Mouse (Mus musculus) naive thymus-derived CD4-positive, alpha-beta T cell, adult 2 months (primary cell): ENCODE measurements at regions not wholly inside any gene's neighbourhood (a gene's known extent, or its start where the extent isn't known, plus 50 kb on each side); places are given as distances from the start of the nearest gene placed in this dataset.

Experiments
- DNase-seq: peaks from one replicate; pipeline ENCODE4 v3.0.0-alpha.2; 2011; ENCODE audit warnings: low read depth

DNA sequence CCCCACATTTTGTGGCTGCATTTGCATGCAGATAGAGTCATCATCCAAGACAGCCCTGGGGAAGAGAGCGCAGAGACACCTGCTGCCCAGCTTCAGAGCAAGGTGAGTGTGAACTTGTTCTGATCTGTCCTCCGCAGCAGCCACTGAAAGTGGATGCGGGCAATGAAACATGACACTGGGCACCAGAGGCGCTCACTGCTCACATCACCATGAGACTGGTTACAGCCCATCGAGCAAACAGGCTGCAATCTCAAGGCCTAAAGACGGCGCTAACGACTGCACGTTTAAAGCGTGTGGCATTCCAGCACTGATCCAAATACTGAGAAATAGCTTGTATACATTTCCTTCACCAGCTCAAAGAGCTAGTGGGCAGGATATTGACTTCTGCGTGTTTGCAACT is 65.8 kb downstream of the Barhl2 start:
- no peak for DNase-seq

DNA sequence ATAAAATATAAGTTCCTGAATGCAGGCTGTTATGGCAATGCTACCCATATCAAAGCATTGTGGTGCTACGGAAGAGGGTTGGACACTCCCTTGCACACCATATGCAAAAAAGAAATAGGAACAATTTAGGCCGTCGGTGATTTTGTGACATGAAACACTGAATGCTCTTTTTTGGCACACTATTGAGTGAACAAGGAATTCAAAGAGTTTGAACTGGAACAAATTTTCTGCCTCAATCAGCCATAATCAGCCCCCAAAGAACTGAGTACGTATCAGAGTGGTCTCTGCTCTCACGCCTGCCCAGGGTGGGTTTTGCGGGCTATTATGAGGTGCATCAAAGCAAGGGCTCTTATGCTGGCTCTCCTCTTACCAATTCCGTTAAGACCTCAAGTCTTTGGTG is 71.3 kb downstream of the Barhl2 start:
- no peak for DNase-seq

DNA sequence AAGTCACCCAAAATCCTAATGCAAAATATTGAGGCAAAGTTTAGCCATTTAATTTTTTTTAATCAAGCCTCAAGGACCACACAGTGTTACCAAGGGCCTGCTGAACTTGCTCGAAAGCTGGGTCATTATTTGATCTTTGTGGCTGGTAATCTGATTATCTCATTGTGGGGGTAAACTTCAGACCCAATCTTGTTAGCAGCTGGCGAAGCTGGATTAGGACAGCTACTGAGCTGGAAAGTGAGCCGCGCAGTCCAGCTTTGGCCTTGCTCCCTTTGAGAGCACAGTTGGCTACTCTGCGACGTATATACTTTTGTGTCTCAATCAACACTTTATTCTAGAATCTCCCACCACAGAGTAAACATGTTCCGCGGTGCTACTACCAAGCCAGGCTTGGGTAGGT is 72.1 kb downstream of the Barhl2 start:
- no peak for DNase-seq

DNA sequence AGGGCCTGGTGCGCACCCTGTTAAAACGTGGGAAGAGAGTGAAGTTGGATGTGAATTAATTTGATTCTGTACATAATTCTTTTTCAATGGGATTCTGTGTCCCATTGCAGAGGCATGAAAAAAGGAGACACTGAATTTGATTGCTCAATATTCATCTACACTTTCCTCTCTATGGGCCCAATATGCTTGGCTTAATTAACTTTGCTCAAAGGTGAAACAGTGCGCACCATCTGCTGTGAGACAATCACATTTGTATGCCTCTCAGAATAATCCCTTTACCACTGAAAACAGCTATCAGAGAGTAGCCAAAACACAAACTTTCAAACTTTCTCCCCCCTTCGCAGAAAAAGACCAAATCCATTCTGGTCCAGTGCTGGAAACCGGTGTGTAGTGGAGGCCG is 72.7 kb downstream of the Barhl2 start:
- DNase-seq, result no peak

DNA sequence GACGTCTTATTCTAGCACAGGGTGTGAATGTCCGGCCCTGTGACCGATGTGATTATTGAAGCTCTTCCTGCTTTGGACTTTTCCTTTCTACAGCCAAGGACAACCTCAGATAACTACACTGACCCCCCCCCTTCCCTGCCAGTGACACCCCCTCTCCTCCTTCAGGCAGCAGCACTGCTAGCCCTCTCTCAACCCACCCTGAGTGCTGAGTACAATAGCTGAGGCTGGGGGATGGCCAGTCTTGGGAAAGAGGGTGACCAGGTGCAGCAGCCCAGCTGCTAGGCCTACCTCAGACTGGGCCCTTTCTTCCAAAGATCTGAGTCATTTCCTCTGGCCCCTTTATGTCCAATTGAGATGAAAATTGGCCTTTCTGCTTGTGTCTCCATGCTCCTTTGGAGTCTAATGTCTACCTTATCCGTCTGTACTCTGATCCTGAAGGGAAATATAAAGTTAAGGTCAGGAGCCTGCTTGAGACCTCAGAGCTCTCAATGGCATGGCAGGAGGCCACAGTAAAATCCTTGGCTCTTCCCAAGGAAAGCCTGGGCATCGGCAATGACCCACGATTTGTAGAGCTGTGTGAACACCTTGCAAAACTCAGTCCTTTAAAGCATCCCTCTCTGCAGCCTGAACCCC is 73.7 kb downstream of the Barhl2 start:
- DNase-seq, result no peak

DNA sequence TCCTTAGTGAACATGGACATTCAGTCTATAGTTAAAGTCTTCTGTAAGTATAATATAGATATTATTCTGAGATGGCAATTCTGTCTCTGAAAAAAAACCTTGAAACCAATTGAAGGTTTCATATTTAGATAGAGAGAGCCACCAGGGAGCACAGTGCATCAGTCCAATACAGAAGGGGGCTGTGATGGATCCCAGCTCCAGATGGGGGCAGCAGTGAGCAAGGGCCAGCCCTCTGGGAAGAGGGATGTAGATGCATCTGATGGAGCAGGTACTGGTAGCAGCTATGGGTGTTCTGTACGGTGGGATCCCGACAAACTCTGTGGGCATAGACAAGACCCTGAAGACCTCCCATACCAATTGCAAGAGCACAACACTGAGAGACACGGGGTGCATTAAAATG is 76.0 kb downstream of the Barhl2 start:
- DNase-seq, result peak; percentile 1

DNA sequence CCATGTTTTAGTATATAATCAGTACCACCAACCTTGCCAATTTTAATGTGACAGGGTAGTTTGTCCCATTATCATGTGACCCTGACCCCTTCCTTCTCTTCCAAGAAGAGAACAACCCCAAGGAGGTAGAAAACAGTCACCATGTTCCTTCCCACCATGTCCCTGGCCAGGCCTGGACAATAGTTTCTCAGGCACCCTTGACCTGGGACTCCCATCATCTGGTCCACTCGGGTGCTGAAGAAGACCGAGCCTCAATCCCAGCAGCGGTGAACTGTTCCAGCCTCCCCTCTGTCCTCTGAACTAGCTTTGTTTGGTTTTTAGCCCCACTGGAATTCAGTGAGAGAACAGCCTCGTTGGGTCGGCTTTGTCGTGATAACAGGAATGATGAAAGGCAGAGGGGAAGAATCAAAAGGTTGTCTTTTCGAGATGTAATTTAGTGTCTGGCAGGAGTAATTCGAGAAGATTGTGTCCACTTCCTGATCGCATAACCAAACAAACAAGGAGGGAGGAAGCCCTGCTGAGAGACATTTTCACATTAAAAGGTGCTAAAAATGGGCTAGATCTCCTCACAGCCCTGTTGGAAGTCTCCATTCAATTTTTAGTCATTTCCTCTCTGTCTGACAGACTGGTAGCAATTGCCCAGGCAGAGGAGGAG is 77.2 kb downstream of the Barhl2 start:
- DNase-seq, result no peak

DNA sequence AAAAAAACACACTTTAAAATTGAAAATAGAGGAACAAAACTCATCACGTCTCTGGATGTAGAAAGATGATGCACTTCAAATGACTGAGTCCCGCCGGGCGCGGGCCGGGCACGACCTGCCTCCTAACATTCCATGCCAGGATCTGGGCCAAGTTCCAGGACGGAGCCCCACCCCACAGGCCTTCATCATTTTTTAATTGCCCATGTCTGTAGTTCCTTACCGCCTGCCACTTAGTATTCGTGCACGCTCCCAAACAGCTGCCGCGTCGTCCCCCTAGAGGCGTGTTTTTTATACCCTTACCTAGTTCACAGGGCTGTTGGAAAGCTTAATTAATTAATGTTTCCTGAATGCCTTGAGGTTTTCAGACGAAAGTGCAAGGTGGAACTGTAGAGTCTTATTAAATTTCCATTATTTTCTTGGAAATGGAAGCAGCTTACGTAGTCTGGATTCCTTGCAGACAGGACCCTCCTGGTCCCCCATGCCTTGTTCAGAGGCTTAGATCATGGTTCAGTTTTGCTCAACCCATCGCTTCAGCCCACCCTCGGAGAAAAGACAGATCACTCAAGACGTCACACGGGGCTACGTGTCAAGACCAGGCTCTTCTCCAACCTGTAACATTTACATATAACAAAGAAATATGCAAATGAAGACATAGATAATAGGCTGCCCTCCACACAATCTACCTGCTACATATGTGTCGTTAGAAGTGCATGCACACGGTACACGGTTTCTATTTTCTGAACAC is 81.0 kb downstream of the Barhl2 start:
- no peak for DNase-seq

DNA sequence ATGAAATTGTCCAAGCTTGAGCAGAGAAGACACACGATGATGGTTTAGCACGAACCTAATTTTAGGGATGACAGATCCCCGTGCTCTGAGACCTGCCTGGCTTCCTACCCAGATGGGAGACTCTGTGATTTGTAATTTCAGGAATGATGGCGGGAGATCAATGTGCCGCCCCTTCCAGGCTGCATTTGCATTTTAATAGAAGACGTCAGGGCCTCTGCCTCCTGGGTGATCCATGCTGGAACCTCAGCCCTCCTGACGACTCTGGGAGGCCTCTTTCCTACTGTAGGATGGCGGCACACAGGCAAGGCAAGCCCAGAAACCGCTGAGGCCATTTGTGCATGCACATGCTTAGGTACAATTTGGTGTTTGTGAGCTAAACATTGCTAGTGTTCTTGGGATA is 90.1 kb downstream of the Barhl2 start:
- no peak for DNase-seq

DNA sequence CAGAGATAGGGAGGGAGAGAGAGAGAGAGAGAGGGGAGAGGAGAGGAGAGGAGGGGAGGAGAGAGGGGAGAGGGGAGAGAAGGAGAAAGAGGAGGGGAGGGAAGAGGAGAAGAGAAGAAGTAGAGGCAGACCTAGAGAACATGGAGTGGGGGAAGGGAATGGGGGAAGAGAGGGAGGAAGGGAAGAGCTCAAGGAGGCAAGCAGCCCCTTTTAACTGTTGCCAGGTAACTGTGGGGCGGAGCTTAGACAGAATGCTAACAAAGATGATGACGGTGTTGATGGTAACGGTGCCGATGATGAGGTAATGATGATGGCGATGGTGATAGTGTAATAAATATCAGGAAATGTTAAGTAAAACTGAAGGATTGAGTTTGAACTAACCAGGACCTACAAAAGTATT is 90.7 kb downstream of the Barhl2 start:
- no peak for DNase-seq

DNA sequence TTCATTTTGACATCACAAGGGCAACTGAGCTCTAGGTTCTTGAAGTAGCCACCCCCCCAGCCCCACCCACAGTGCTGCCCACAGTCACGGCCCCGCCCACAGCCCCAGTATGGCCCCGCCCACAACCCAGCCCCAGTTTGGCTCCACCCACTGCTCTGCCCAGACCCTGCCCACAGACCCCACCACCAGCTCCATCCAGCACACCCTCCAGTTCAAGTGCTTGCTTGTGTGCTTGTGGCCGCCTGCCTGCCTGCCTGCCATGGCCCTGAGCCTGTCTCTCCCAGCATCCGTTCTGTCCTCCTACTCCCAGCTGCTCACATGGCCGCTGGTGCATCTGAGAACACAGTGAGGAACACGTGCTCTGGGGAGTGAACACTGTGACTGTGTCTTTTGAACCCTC is 92.0 kb downstream of the Barhl2 start:
- DNase-seq, result no peak

DNA sequence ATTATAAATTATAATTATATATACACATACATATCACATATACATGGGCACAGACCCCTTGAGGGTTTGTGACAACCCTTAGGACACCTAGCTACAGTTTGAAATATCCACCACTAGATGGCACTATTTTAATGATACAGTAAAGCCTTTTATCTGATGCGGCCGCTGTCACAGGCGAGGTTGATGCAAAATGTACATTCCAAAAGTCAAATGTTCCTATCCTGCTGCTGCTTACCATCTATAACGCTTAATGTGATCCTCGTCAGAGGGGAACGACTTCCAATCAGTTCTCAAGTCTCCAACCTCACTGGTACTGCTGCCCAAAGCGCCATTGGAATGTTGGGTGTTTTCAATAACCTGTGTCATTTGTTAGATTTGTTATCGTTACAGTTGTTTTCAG is 92.9 kb downstream of the Barhl2 start:
- DNase-seq, result peak; percentile 22

DNA sequence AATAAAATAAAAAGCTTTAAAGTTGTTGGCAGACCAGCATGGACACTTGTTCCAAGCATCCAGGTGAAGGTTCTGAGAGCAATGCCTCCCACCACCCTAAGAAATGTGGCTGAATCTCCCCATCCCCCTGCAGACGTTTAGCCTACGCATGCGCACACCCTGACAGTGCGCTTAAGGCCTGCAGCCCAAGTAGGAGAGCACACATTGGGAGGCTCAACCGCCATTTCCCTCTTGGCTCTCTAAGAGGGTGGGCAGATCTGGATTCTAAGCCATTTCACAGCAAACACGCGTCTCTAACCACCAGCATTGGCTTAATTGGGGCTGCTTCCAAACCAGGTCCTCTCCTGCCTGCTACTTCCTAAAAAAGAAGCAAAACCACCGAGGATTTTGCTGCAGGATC is 106.6 kb downstream of the Barhl2 start:
- DNase-seq, result no peak

DNA sequence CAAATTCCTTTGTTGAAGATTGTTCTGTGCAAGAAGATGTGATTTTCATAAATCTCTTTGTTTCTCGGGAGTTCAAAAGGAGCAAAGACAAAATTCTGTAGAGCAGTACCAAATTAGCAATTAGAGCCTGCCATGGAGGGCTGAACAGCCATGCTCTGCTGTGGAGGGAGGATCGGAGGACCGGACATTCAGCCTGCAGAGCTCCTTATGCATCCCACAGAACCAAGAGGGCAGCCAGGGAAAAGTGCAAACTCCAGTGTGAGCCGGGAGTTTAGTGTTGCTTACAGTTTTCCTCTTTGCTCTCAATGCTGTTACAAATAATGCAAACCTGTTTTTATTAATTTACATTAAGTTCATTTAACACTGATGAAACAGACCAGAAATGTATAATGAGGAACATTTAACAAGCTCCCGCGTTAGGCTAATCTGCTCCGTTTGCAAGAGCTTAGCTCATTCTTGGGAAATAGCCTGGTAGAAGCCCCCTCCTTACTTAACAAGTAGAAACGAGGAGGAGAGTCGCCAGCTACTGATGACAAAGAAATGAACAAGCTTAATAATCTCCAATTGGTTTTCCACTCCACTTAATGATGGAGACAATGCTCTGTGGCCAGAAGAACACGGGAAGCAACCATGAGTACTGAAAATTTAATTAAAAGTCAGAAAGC is 108.0 kb downstream of the Barhl2 start:
- no peak for DNase-seq

DNA sequence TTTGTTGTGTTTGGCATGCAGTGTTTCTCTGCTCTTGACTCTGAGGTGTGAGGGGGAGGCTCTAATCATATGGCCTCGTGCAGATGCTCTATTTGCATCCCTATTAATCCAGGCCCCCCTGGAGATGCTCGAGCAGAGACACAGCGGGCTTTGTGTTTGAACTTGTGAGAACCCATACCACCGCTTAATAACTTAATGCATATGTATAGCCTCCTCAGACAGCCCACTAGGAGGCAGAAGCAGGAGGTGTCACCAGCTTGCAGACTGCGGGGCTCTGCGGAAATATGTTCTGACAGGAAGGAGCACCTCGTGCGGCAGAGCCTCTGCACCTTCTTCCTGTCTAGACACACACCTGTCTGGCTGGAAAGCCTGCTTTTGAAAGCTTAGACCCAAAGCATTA is 113.7 kb downstream of the Barhl2 start:
- DNase-seq, result no peak

DNA sequence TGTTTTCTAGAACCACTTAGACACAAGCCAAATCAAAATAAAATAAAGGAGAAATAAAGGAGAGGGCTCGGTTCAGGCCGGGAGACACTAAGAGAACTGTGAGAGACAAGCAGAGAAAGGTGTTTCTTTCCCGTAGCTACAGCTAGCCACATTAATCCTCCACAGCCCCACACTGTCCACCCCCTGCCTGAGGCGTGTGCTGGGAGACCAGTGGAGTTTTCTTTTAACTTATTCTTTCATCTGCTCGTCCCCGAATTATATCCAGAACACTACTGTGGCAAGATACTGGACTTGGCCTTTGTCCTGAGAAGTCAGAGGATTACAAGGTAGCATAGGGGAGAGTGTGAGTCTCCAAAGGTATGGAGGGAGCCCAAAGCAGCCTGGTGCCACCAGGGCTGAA is 114.4 kb downstream of the Barhl2 start:
- DNase-seq, result no peak

DNA sequence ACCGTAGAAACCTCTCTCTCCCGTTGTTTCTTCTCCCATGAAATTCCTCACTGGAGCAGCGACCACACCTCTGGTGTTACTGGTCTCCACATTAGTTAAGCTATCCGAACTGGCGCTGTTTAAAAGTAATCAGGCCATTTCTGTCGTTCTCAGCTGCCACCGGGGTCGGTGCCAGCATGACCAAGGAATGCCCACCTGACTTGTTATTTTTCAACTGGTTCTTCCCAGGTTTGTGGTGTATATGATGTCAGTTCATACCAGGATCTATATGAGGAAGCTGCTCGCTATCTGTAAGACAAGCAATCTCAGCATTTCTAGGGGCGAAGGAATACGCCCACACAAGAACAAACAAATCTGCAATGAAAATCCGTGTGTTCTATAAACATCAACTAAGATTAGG is 116.6 kb downstream of the Barhl2 start:
- no peak for DNase-seq

DNA sequence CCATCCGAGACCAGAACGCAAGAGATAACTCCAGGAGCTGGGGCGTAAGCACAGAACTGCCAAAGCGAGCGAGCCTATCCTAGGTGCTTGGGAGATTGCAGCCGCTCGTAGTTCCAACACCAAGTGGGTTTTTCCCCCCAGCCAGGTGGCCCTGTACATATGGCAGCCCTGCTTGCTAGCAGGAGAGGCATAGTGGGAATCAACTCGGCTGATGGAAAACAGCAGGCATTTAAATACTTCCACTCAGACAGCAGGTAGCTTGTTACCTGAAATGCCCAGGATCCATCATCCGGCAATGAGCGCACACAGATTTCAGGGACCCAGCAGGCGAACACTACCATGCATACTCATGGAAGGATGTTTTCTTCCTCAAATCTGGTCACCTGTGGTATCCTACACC is 122.3 kb downstream of the Barhl2 start:
- DNase-seq, result no peak

DNA sequence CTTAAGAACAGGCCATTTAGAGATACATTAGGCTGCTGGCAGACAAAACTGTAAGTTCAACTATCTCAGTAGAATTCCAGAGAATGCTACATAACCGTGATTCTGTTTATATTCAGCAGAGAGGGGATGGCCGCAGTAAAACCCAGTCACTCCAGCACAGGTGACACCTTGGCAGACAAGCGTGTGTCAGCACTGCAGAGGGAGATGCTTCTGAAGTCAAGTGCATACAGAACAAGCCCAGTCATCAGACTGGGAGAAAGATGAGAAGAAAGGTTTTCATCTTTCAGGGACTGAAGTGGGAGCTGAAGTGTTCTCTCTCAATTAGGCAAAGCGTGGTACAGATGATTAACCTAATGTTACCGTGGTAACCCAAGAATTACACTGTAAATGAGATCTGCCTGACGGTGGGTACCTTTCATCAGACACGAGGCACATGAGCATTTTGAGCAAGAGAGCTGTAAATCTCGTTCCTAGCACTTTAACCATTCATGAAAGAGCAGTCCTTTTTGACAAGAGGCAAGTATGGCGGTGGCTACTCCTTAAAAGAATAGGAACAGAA is 130.3 kb downstream of the Barhl2 start:
- DNase-seq, result no peak

DNA sequence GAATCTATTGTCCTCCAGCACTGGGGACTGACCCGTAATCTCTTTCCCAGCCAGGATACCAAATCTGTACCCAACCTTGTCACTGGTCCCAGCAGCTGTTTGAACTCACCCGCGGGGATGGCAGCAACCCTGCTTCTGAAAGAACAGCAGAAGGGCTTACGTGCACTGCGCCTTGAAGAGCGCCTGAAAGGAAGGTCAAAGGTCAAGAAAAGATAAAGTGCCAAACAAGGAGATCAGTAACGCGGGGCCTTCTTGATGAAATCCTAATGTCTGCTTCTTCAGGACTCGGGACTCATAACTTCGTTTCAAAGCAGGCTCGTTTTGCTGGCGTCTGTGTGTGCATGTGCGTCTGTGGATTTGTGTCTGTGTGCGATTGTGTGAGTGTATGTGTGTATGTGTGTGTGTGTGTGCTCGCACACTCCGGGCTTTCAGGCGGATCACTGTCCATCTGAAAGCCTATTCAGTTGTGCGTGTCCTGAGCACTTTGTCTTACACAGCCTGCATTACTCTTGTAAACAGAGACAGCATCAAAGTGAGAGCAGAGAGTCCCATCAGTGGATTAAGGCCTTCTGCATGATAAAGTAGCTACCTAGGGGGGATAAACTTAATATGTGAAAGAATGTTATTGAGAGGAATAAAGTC is 135.3 kb downstream of the Barhl2 start:
- DNase-seq, result no peak

DNA sequence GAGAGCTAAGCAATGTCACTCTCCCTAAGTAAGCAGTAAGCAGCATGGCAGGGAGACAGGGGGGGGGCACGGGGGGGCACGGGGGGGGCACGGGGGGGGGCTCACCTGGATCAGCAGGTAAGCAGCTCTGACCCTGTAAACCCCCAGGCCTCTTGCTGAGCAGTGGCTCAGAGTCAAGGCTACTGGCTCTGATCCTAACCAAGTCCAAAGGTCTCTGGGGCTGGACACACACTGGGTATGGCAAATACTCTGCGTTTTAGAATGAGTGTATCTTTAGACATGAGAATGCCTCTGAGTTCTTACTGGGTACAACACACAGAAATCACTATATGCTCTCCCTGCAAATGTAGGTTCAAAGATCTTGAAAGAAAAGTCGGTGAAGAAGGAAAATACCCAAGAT is 136.5 kb downstream of the Barhl2 start:
- DNase-seq, result no peak

DNA sequence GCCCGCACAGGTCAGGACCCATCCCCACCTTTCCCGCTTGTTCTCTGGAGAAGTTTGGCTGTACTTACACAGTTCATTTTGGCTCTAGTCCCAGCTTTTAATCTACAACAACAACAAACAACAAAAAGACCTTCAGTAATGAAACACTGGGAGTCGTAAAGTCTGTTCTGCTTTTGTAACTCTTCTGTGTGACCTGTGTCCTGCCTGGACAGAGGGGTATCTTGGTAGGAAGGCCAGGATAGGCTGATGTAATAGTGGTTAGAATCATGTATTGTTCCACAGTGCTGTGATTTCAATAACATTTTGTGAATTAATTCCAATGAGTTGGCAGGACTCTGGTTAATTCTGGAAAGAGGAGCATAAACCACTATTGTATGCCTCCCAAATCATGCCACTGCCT is 136.9 kb downstream of the Barhl2 start:
- no peak for DNase-seq
